Mouse (Mus musculus) lung, embryonic 14.5 days (tissue): ENCODE measurements around the gene Kctd7. TPM values are rescaled to one million over a fixed set of nuclear protein-coding genes. Genes with fewer than 3 reads are reported as not detected.
A peak's percentile ranks its signal among the peaks of the same experiment; 100 is the strongest.

Experiments used
- ATAC-seq: fragments of 200-750 bp; cut with Nextera tagmentation; 2 replicates; pipeline ENCODE4 v1.8.0; 2017; ENCODE audit warnings: mild to moderate bottlenecking, moderate TSS enrichment, moderate library complexity; ENCODE audit not compliant: insufficient read depth
- DNase-seq: peaks from one replicate; pipeline ENCODE4 v3.0.0-alpha.2; 2015
- H3K27ac ChIP-seq: fragments of 300-500 bp; sonication (generic); 2 replicates; pipeline ENCODE4 v1.5.1; 2014; ENCODE audit warnings: low read depth, mild to moderate bottlenecking, moderate library complexity
- H3K27me3 ChIP-seq: fragments of 300-500 bp; sonication (generic); 2 replicates; pipeline ENCODE4 v1.6.1; 2014; ENCODE audit warnings: low read length, control low read depth; ENCODE audit not compliant: insufficient read depth
- H3K36me3 ChIP-seq: fragments of 300-500 bp; sonication (generic); 2 replicates; pipeline ENCODE4 v1.6.1; 2014; ENCODE audit warnings: control low read depth; ENCODE audit not compliant: insufficient read depth
- H3K4me1 ChIP-seq: fragments of 300-500 bp; sonication (generic); 2 replicates; pipeline ENCODE4 v1.6.1; 2014; ENCODE audit warnings: antibody characterized with exemption, control low read depth; ENCODE audit not compliant: insufficient read depth
- H3K4me2 ChIP-seq: fragments of 300-500 bp; sonication (generic); 2 replicates; pipeline ENCODE4 v1.6.1; 2014; ENCODE audit warnings: mild to moderate bottlenecking
- H3K4me3 ChIP-seq: fragments of 300-500 bp; sonication (generic); 2 replicates; pipeline ENCODE4 v1.5.1; 2014; ENCODE audit warnings: low read depth, low read length
- H3K9ac ChIP-seq: fragments of 300-500 bp; sonication (generic); 2 replicates; pipeline ENCODE4 v1.6.1; 2014
- H3K9me3 ChIP-seq: fragments of 300-500 bp; sonication (generic); 2 replicates; pipeline ENCODE4 v1.6.1; 2016; ENCODE audit warnings: low read depth, low read length, control low read depth
- CTCF ChIP-seq: IDR thresholded peaks from 2 replicates; pipeline ENCODE4 v1.5.1; 2016; ENCODE audit warnings: antibody characterized with exemption, low read depth
- WGBS: fragments of 180-500 bp; shearing (Covaris S2); extraction: QIAGEN DNeasy Blood & Tissue Kit; methylation state at CpG from one replicate; pipeline ENCODE4 v1.1.7; 2014; 5-methylcytosine and 5-hydroxymethylcytosine counted together
- polyA plus RNA-seq: library from polyadenylated mRNA; unstranded; fragments of >200 nt; fragmentation: Nextera tagmentation; extraction: Ambion mirVana; gene quantifications from 2 replicates; pipeline ENCODE4 v1.2.1, GENCODE M21; 2014

Kctd7 gene
- polyA plus RNA-seq, 1 experiment from 2014 or later = 7.4 TPM

- Histone ChIP-seq H3K27ac (no peak overlapping the region), H3K4me3 (peak overlapping the region; percentile 93), H3K9me3 (no peaks in the 10 kb centered on the region), H3K4me2 (peak overlapping the region; percentile 78), H3K4me1 (peaks cover 15% of the 10 kb centered on the region), H3K27me3 (no peaks in the 10 kb centered on the region), H3K9ac (peak overlapping the region; percentile 86; the same call in 1 of the 2 replicates), H3K36me3 (no peaks in the 10 kb centered on the region)
- no peak for TF ChIP-seq CTCF
- ATAC-seq = no peak
- DNase-seq = no peak
- 70% methylated on average over 4 of the region's 4 CpGs for WGBS
These were observed 28.4 kb downstream of the Kctd7 start for GRCm38 (mm10) chr5:130173012-130173411.

- H3K9me3 ChIP-seq = no peaks in the 10 kb centered on the region
- H3K9ac ChIP-seq = no peak overlapping the region
- peak; percentile 24 for DNase-seq
- peaks cover 5% of the 10 kb centered on the region for H3K4me1 ChIP-seq
- TF ChIP-seq CTCF = no peak
- no peaks in the 10 kb centered on the region for H3K36me3 ChIP-seq
- 43% methylated on average over 4 of the region's 4 CpGs for WGBS
- H3K4me3 ChIP-seq = no peak overlapping the region
- no peaks in the 10 kb centered on the region for H3K27me3 ChIP-seq
- no peak overlapping the region for H3K4me2 ChIP-seq
- ATAC-seq = peak; percentile 64; the same call in 1 of the 2 replicates
- H3K27ac ChIP-seq = peak overlapping the region; percentile 36
These were observed 33.2 kb downstream of the Kctd7 start for GRCm38 (mm10) chr5:130177871-130178270.

GRCm38 (mm10) chr5:130180362-130180761, 35.7 kb downstream of the Kctd7 start:
- Histone ChIP-seq H3K27ac (no peak overlapping the region), H3K4me1 (no peaks in the 10 kb centered on the region; the same call in 1 of the 2 replicates), H3K9me3 (no peaks in the 10 kb centered on the region), H3K36me3 (no peaks in the 10 kb centered on the region), H3K4me2 (no peak overlapping the region), H3K9ac (no peak overlapping the region), H3K4me3 (no peak overlapping the region), H3K27me3 (no peaks in the 10 kb centered on the region)
- DNase-seq (no peak), ATAC-seq (no peak)
- WGBS = 69% methylated on average over 7 of the region's 7 CpGs
- peak; percentile 31 for TF ChIP-seq CTCF

- Histone ChIP-seq H3K4me1 (no peaks in the 10 kb centered on the region; the same call in 1 of the 2 replicates), H3K9me3 (no peaks in the 10 kb centered on the region), H3K4me3 (no peak overlapping the region), H3K27ac (no peak overlapping the region), H3K27me3 (no peaks in the 10 kb centered on the region), H3K36me3 (no peaks in the 10 kb centered on the region), H3K9ac (no peak overlapping the region), H3K4me2 (no peak overlapping the region)
- 57% methylated on average over 6 of the region's 6 CpGs for whole genome bisulfite sequencing
- DNase-seq (no peak), ATAC-seq (no peak)
- no peak for TF ChIP-seq CTCF
These were observed 37.3 kb downstream of the Kctd7 start for GRCm38 (mm10) chr5:130181740-130182540.

GRCm38 (mm10) chr5:130182541-130182821, 37.8 kb downstream of the Kctd7 start:
- Histone ChIP-seq H3K4me3 (no peak overlapping the region), H3K4me2 (no peak overlapping the region), H3K27me3 (no peaks in the 10 kb centered on the region), H3K27ac (no peak overlapping the region), H3K4me1 (no peaks in the 10 kb centered on the region; the same call in 1 of the 2 replicates), H3K9me3 (no peaks in the 10 kb centered on the region), H3K9ac (no peak overlapping the region), H3K36me3 (0 out of 2 replicates have a peak, but pooled peaks cover 3% of the 10 kb centered on the region)
- WGBS = 31% methylated on average over 3 of the region's 3 CpGs
- DNase-seq (peak; percentile 42), ATAC-seq (no peak)
- no peak for TF ChIP-seq CTCF

- no peak overlapping the region for H3K9ac ChIP-seq
These were observed 39.7 kb downstream of the Kctd7 start for GRCm38 (mm10) chr5:130184193-130184856.

GRCm38 (mm10) chr5:130185312-130185711, 40.7 kb downstream of the Kctd7 start:
- no peak for TF ChIP-seq CTCF
- WGBS = 77% methylated on average over 6 of the region's 6 CpGs
- H3K27me3 ChIP-seq = no peaks in the 10 kb centered on the region

More at GRCm38 (mm10) chr5:130184193-130184856, 39.7 kb downstream of the Kctd7 start:
- no peaks in the 10 kb centered on the region for H3K9me3 ChIP-seq
- H3K27me3 ChIP-seq = no peaks in the 10 kb centered on the region
- no peak overlapping the region for H3K4me2 ChIP-seq
- no peak for TF ChIP-seq CTCF
- H3K36me3 ChIP-seq = peaks cover 12% of the 10 kb centered on the region
- DNase-seq (no peak), ATAC-seq (no peak)
- H3K27ac ChIP-seq = no peak overlapping the region
- H3K4me3 ChIP-seq = no peak overlapping the region
- WGBS = 79% methylated on average over 9 of the region's 9 CpGs
- no peaks in the 10 kb centered on the region for H3K4me1 ChIP-seq

More at GRCm38 (mm10) chr5:130185312-130185711, 40.7 kb downstream of the Kctd7 start:
- Histone ChIP-seq H3K9me3 (no peaks in the 10 kb centered on the region), H3K36me3 (peaks cover 22% of the 10 kb centered on the region), H3K9ac (no peak overlapping the region), H3K27ac (no peak overlapping the region), H3K4me3 (no peak overlapping the region), H3K4me2 (no peak overlapping the region), H3K4me1 (no peaks in the 10 kb centered on the region)
- DNase-seq (no peak), ATAC-seq (no peak)
